Mouse (Mus musculus) liver, postnatal 0 days (tissue): ENCODE measurements at regions not wholly inside any gene's neighbourhood (a gene's known extent, or its start where the extent isn't known, plus 50 kb on each side); places are given as distances from the start of the nearest gene placed in this dataset.

ENCODE experiments used
- CTCF ChIP-seq: sonication (generic); IDR thresholded peaks from 2 replicates; pipeline ENCODE4 v1.5.1; 2016; ENCODE audit warnings: antibody characterized with exemption, low read depth
- EP300 ChIP-seq: IDR thresholded peaks from 2 replicates; pipeline ENCODE4 v1.6.1; 2016; ENCODE audit warnings: antibody characterized with exemption, low read depth, mild to moderate bottlenecking

DNA sequence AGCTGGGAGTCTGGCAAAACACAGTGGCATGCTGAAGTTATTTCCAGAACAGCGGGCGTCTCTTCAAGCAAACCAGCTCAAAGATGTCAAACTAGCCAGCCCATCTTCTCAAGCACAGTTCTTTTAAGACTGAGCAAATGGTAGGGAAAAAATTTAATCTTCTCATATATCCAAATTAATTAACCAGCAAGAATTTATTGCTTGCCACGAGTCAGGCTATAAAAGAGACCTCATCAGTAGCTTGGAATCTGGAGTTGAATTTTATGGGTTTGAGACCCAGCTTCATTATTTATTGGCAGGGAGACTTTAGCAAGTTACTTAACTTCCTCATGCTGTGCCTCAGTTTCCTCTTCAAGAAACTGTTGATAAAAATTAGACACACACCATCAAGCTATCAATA lies 742.5 kb upstream of the Tmpo start:
- TF ChIP-seq CTCF (no peak), EP300 (no peak)
